Mouse (Mus musculus): ENCODE results near the gene Rbm6.

DNA sequence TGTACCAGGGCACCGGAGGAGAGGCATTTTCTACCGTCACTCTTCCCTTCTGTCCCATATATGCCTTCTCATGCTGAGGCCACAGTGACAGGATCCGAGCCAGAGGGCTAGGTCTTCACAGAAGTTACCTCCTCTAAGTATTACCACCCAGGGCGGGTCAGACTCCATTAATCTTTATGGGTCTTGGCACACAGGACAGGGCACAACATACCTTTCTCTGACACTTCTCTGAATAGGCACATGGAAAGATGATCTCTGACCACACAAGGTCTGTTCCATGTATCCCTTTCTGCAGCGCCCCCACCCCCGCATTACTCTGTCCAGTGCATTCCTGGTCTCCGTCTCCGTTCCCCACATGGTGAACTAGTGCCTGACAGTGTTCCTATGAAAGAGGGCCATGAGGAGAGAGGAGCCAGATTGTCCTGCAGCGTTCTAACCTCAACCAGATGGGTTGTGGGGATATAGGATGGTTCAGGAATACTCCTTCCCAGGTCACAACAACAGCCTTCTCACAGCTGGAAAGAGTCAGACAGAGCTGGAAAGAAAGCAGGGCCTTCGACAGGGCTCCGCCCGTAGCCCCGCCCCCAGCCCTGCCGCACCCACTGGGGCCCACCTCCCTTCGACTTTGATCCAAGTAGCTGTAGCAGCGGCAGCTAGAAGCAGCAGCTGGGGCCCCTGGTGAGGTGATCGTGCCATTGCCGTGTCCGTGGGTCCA is 33.4 kb upstream of the Rbm6 start, which contains the start of gene Mst1r:
- TF ChIP-seq POLR2A (IDR thresholded peaks at IDR 0.05; ENCODE audit: extremely low read depth, insufficient read depth, low read length) (no peak), CTCF (IDR thresholded peaks at IDR 0.05; ENCODE audit: low read depth, low read length) (no peak)
